Mouse (Mus musculus) 3T3-L1 (cell line): ENCODE measurements around the gene Vmn2r105.

Source experiments
- DNase-seq: peaks from one replicate; pipeline ENCODE4 v3.0.0-alpha.2; 2015; ENCODE audit warnings: low read depth, low spot score

Vmn2r105 gene

DNA sequence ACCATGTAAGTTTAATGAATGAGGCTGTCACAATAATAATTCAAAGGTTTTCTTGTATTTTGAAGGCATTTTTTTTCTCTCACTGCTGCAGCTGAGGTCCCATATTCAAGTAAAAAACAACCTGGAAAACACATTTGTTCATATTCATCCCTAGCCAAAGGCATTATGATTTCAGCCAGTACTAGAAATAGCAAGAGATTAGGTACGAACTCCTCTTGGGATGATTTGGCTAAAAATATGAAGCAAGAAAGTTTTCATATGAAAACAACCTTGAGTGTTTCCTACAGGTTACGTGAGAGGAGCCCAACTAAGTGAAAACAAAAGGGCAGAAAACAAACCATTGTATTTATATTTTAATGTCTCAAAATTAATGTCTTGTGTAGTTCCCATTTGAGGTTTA is at the start of gene Vmn2r105:
Vmn2r105 (minus strand) TSS at position 101 of the 400 bp plus-strand sequence.
- DNase-seq = no peak

DNA sequence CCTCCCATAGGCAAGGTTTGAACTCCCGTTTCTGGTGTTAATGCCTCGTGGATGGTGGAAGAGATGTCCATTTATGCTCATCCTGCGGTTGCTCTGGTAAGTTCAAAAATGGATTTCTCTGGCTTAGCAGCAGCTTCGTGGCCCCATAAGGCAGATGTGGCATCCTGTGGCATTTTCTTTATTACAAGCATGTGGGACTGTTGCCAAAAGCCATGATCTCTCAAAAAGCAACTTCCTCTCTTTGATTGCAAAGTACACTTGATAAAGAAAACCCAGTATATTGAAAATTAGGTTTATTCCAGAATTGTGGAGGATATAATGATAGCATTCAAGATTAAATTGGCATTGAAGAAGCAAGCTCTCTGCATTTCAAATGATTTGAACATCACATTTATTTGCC is 20.7 kb upstream of the Vmn2r105 start:
- no peak for DNase-seq

DNA sequence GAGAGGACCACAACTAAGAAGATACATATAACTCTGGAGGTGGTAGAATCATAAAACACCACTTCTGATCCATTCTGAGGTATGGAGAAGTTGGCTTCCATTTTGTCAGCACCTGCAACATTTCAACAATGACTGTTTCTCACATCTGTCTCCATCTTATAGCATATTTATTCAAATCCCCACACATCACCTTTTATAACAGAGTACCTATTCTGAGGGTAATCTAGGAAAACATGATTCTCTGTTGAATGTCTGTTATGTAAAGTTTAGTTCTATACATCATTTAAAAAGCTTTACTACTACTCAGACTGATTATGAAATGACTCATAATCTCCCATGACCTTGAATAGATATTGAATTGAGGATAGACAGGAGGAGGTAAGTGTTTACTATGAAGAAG is 51.9 kb downstream of the Vmn2r105 start, which contains the start of gene Fpr-rs6:
Fpr-rs6 (minus strand) TSS at position 101 of the 400 bp plus-strand sequence.
- DNase-seq = no peak
